ENCODE assay signal across 9 mouse cellular contexts in genomic region chr7:48881971-48882609, GRCm38 (mm10). TPM values are rescaled to one million over a fixed set of nuclear protein-coding genes. Genes with fewer than 3 reads are reported as not detected.
A peak's percentile ranks its signal among the peaks of the same experiment; 100 is the strongest.
DNase-seq lines count a peak whose midpoint lies in the region; ATAC-seq and TF ChIP-seq lines count a peak whose summit lies in the region.
"Had no signal": no experiment of that assay in that cellular context is flagged by ENCODE, and none has a peak within 500 bp of the region (broad histone marks: within the 10 kb centered on the region; RNA-seq: fewer than 3 reads in every experiment).

No protein-coding gene starts in this region.

- H3K27me3 ChIP-seq in erythroblast, embryonic 14.5 days (ENCODE audit: control insufficient read depth): peaks cover 42% of the 10 kb centered on the region
- no peaks in the 10 kb centered on the region for H3K27me3 ChIP-seq in intestine, postnatal 0 days (replicated peaks; ENCODE audit: control insufficient read depth, insufficient read depth, low read length)
- no peaks in the 10 kb centered on the region for H3K27me3 ChIP-seq in stomach, embryonic 16.5 days (ENCODE audit: control insufficient read depth, insufficient read depth, low read length)

- H3K4me3 ChIP-seq in layer of hippocampus, adult 2 months: peak overlapping the region; percentile 73
- peak overlapping the region; percentile 68 for H3K4me3 ChIP-seq in erythroblast, embryonic 14.5 days (replicated peaks)
- peak overlapping the region; percentile 91 for H3K4me3 ChIP-seq in intestine, postnatal 0 days (ENCODE audit: low read depth, low read length)
- peak overlapping the region; percentile 89 for H3K4me3 ChIP-seq in stomach, embryonic 16.5 days (replicated peaks; ENCODE audit: low read length)

- under 1% methylated on average over 28 of the region's 28 CpGs for WGBS in intestine, postnatal 0 days
- WGBS in stomach, embryonic 16.5 days: under 1% methylated on average over 28 of the region's 28 CpGs

- peak overlapping the region; percentile 26; the same call in 1 of the 2 replicates for H3K9ac ChIP-seq in intestine, postnatal 0 days (ENCODE audit: low read depth, low read length)
- peak overlapping the region; percentile 80 for H3K9ac ChIP-seq in stomach, embryonic 16.5 days (ENCODE audit: low read length)

- ATAC-seq in intestine, postnatal 0 days: no peak
- peak; percentile 11 for ATAC-seq in megakaryocyte-erythroid progenitor cell, adult 5-6 weeks (replicated peaks; ENCODE audit: low FRiP score, low TSS enrichment, poor library complexity, severe bottlenecking)
- ATAC-seq in stomach, embryonic 16.5 days (ENCODE audit: insufficient read depth, low FRiP score): no peak

- no peak for DNase-seq in layer of hippocampus, adult 2 months (ENCODE audit: low spot score in 2 of 2)
- no peak for DNase-seq in layer of hippocampus, adult 8-10 months (ENCODE audit: low spot score in 2 of 2)
- DNase-seq in right cerebral cortex, adult 2 months (ENCODE audit: low spot score in 2 of 2): no peak
- DNase-seq in layer of hippocampus, postnatal 14 days (ENCODE audit: low spot score in 2 of 2): no peak

- TF ChIP-seq CTCF in layer of hippocampus, adult 2 months (conservative IDR thresholded peaks at IDR 0.05): no peak
- no peak for TF ChIP-seq CTCF in intestine, postnatal 0 days (IDR thresholded peaks at IDR 0.05; ENCODE audit: low read depth)

- H3K36me3 ChIP-seq in erythroblast, embryonic 14.5 days (ENCODE audit: control insufficient read depth): peaks cover 30% of the 10 kb centered on the region
- no peaks in the 10 kb centered on the region for H3K36me3 ChIP-seq in intestine, postnatal 0 days (ENCODE audit: control insufficient read depth, insufficient read depth)
- 0 out of 2 replicates have a peak, but pooled peaks cover 4% of the 10 kb centered on the region for H3K36me3 ChIP-seq in stomach, embryonic 16.5 days (ENCODE audit: control insufficient read depth, insufficient read depth, low read length)

- peaks cover 45% of the 10 kb centered on the region for H3K4me1 ChIP-seq in erythroblast, embryonic 14.5 days (ENCODE audit: control insufficient read depth)
- peaks cover 9% of the 10 kb centered on the region for H3K4me1 ChIP-seq in intestine, postnatal 0 days (replicated peaks; ENCODE audit: control insufficient read depth, insufficient read depth, low read length)
- H3K4me1 ChIP-seq in stomach, embryonic 16.5 days (ENCODE audit: control insufficient read depth, insufficient read depth, low read length): peaks cover 29% of the 10 kb centered on the region

- no peaks in the 10 kb centered on the region for H3K9me3 ChIP-seq in erythroblast, embryonic 14.5 days (ENCODE audit: control insufficient read depth, low read length)
- no peaks in the 10 kb centered on the region for H3K9me3 ChIP-seq in intestine, postnatal 0 days (ENCODE audit: control insufficient read depth)
- H3K9me3 ChIP-seq in stomach, embryonic 16.5 days (replicated peaks; ENCODE audit: control insufficient read depth, low read length): no peaks in the 10 kb centered on the region

- H3K4me2 ChIP-seq in intestine, postnatal 0 days (replicated peaks; ENCODE audit: low read depth): peak overlapping the region; percentile 94
- peak overlapping the region; percentile 98 for H3K4me2 ChIP-seq in stomach, embryonic 16.5 days (ENCODE audit: low read depth, low read length)

- no peak overlapping the region for H3K27ac ChIP-seq in layer of hippocampus, adult 2 months
- 0 out of 2 replicates have a peak overlapping the region, but pooled peaks have one; percentile 88 for H3K27ac ChIP-seq in intestine, postnatal 0 days (ENCODE audit: low read depth, low read length)
- peak overlapping the region; percentile 88 for H3K27ac ChIP-seq in stomach, embryonic 16.5 days (ENCODE audit: low read length)

RNA-seq across cellular contexts. Expression of gene E2f8, which starts 0.7 kb away (rescaled TPM):
- under 1 TPM; 0.25 to 0.49 TPM for total RNA-seq in layer of hippocampus, adult 2 months (2021)
- total RNA-seq in layer of hippocampus, adult 8-10 months (2022): under 1 TPM in 2 of 4 experiments, not detected in 2; 0.09 to 0.45 TPM
- polyA plus RNA-seq in erythroblast, embryonic 14.5 days (2012): 19.5 and 22.3 TPM in 2 replicates
- 15.7 and 18.1 TPM in 2 replicates for polyA plus RNA-seq in intestine, postnatal 0 days (2015; fragmentation: Nextera tagmentation; extraction: Ambion mirVana)
- 109 and 163 TPM in 2 replicates for total RNA-seq in megakaryocyte-erythroid progenitor cell, adult 5-6 weeks (2014; fragmentation: Nextera tagmentation)
- total RNA-seq in megakaryocyte-erythroid progenitor cell, adult 5-6 weeks (2017): 35.9 and 44.5 TPM in 2 replicates
- 19.9 and 20.9 TPM in 2 replicates for polyA plus RNA-seq in stomach, embryonic 16.5 days (2015; fragmentation: Nextera tagmentation; extraction: Ambion mirVana)
- total RNA-seq in layer of hippocampus, postnatal 14 days (2021): 1 to 10 TPM in 1 of 2 experiments, under 1 TPM in 1; 0.88 to 1.3 TPM

RNA-seq across cellular contexts. Expression of gene Nav2, which starts 26.4 kb away (rescaled TPM):
- 100 to 1,000 TPM in 1 of 2 experiments, 10 to 100 TPM in 1; 84.8 to 106 TPM for total RNA-seq in layer of hippocampus, adult 2 months (2021)
- 100 to 1,000 TPM in 2 of 4 experiments, 10 to 100 TPM in 2; 87.2 to 113 (median 96.0) TPM for total RNA-seq in layer of hippocampus, adult 8-10 months (2022)
- 0.06 and 0.11 TPM in 2 replicates for polyA plus RNA-seq in erythroblast, embryonic 14.5 days (2012)
- polyA plus RNA-seq in intestine, postnatal 0 days (2015; fragmentation: Nextera tagmentation; extraction: Ambion mirVana): 5.8 and 8.4 TPM in 2 replicates
- 1.4 and 2.6 TPM in 2 replicates for total RNA-seq in megakaryocyte-erythroid progenitor cell, adult 5-6 weeks (2014; fragmentation: Nextera tagmentation)
- 1.4 and 1.5 TPM in 2 replicates for total RNA-seq in megakaryocyte-erythroid progenitor cell, adult 5-6 weeks (2017)
- polyA plus RNA-seq in stomach, embryonic 16.5 days (2015; fragmentation: Nextera tagmentation; extraction: Ambion mirVana): 15.2 and 18.2 TPM in 2 replicates
- total RNA-seq in layer of hippocampus, postnatal 14 days (2021): 100 to 1,000 TPM; 103 to 107 TPM

RNA-seq across cellular contexts. Expression of gene Csrp3, which starts 34.3 kb away (rescaled TPM):
- total RNA-seq in layer of hippocampus, adult 2 months (2021): not detected
- total RNA-seq in layer of hippocampus, adult 8-10 months (2022): not detected
- polyA plus RNA-seq in erythroblast, embryonic 14.5 days (2012): not detected in 2 replicates
- polyA plus RNA-seq in intestine, postnatal 0 days (2015; fragmentation: Nextera tagmentation; extraction: Ambion mirVana): 5.0 and 5.8 TPM in 2 replicates
- 3.9 and 16.2 TPM in 2 replicates for total RNA-seq in megakaryocyte-erythroid progenitor cell, adult 5-6 weeks (2014; fragmentation: Nextera tagmentation)
- 33.1 and 36.2 TPM in 2 replicates for total RNA-seq in megakaryocyte-erythroid progenitor cell, adult 5-6 weeks (2017)
- 1.7 and 35.0 TPM in 2 replicates for polyA plus RNA-seq in stomach, embryonic 16.5 days (2015; fragmentation: Nextera tagmentation; extraction: Ambion mirVana)
- not detected for total RNA-seq in layer of hippocampus, postnatal 14 days (2021)
- polyA plus RNA-seq: cortical plate, adult 2 months had no signal

Comparison
In these comparisons a context has a peak if more than half of its experiments do, and no peak if none do; other contexts are left out.
1. RNA of gene E2f8, which starts 0.7 kb away (total RNA-seq): 35.9 to 163 TPM in megakaryocyte-erythroid progenitor cell, adult 5-6 weeks; 0.88 to 1.3 TPM in layer of hippocampus, postnatal 14 days, 0.25 to 0.49 TPM in layer of hippocampus, adult 2 months and 0.09 to 0.45 TPM in layer of hippocampus, adult 8-10 months; every median in the first group is over 10 times any median in the second.
2. RNA of gene Nav2, which starts 26.4 kb away (total RNA-seq): 103 to 107 TPM in layer of hippocampus, postnatal 14 days, 84.8 to 106 TPM in layer of hippocampus, adult 2 months and 87.2 to 113 TPM in layer of hippocampus, adult 8-10 months; 1.4 to 2.6 TPM in megakaryocyte-erythroid progenitor cell, adult 5-6 weeks; every median in the first group is over 10 times any median in the second.
3. RNA of gene Csrp3, which starts 34.3 kb away (total RNA-seq): 3.9 to 36.2 TPM in megakaryocyte-erythroid progenitor cell, adult 5-6 weeks; not detected in layer of hippocampus, adult 2 months, not detected in layer of hippocampus, adult 8-10 months and not detected in layer of hippocampus, postnatal 14 days; every median in the first group is over 4 times any median in the second.
4. Peak in every context shown above with its lines, with median percentiles within 50 percentile points of each other: H3K4me3 ChIP-seq.